Mouse (Mus musculus) brown adipose tissue, adult 24 weeks (tissue): ENCODE measurements around the gene Glt6d1. TPM values are rescaled to one million over a fixed set of nuclear protein-coding genes. Genes with fewer than 3 reads are reported as not detected.

Experiments
- H3K27ac ChIP-seq: fragments of 200-500 bp; replicated peaks from 2 replicates; pipeline ENCODE4 v1.5.1; 2012; ENCODE audit warnings: low read depth, mild to moderate bottlenecking, low read length
- H3K4me1 ChIP-seq: fragments of 200-500 bp; 2 replicates; pipeline ENCODE4 v1.6.1; 2012; ENCODE audit warnings: low read length, mixed read lengths; ENCODE audit not compliant: control insufficient read depth, insufficient read depth, insufficient read length
- H3K4me3 ChIP-seq: fragments of 200-500 bp; 2 replicates; pipeline ENCODE4 v1.5.1; 2012; ENCODE audit warnings: low read depth, mild to moderate bottlenecking, low read length, moderate library complexity; ENCODE audit not compliant: insufficient read depth
- polyA plus RNA-seq: library from polyadenylated mRNA; stranded (reverse); fragments of >200 nt; gene quantifications from 2 replicates; pipeline ENCODE4 v1.2.4, GENCODE M21; 2012; ENCODE audit not compliant: missing spikeins, insufficient read depth, insufficient read length

Glt6d1 gene
- polyA plus RNA-seq, 1 experiment = not detected

GRCm38 (mm10) chr2:25773507-25773906 is 42.1 kb downstream of the Glt6d1 start:
- Histone ChIP-seq H3K27ac (no peak overlapping the region), H3K4me3 (no peak overlapping the region), H3K4me1 (no peaks in the 10 kb centered on the region)

- no peaks in the 10 kb centered on the region for H3K4me1 ChIP-seq
- H3K4me3 ChIP-seq = no peak overlapping the region
- no peak overlapping the region for H3K27ac ChIP-seq
Observed at GRCm38 (mm10) chr2:25767764-25768163, 47.9 kb downstream of the Glt6d1 start.

- H3K4me1 ChIP-seq = no peaks in the 10 kb centered on the region
- H3K4me3 ChIP-seq = no peak within 1 kb of the TSS
- H3K27ac ChIP-seq = no peak within 1 kb of the TSS
Observed at GRCm38 (mm10) chr2:25765269-25765668, 50.4 kb downstream of the Glt6d1 start, which contains the start of gene Lcn3. Lcn3 (plus strand) TSS chr2:25765569.

- H3K4me1 ChIP-seq = no peaks in the 10 kb centered on the region
- H3K27ac ChIP-seq = no peak overlapping the region
- H3K4me3 ChIP-seq = no peak overlapping the region
Observed at GRCm38 (mm10) chr2:25758064-25758625, 57.5 kb downstream of the Glt6d1 start.

GRCm38 (mm10) chr2:25754201-25754600 is 61.4 kb downstream of the Glt6d1 start:
- no peak overlapping the region for H3K27ac ChIP-seq
- H3K4me3 ChIP-seq = no peak overlapping the region
- no peaks in the 10 kb centered on the region for H3K4me1 ChIP-seq

Other genes starting within 250 kb of the Glt6d1 start
- gene Mamdc4, start 241.0 kb downstream of the Glt6d1 start, polyA plus RNA-seq = 0.36 and 0.54 TPM in 2 replicates
- gene Phpt1, start 240.6 kb downstream of the Glt6d1 start, polyA plus RNA-seq = 70.7 and 86.8 TPM in 2 replicates
- gene Ajm1, start 234.1 kb downstream of the Glt6d1 start, polyA plus RNA-seq = 0.44 TPM in 1 of 2 replicates, not detected in the other
- gene Rabl6, start 207.3 kb downstream of the Glt6d1 start, polyA plus RNA-seq = 29.2 and 42.8 TPM in 2 replicates
- gene Ccdc183, start 198.2 kb downstream of the Glt6d1 start, polyA plus RNA-seq = not detected in 2 replicates
- 30.9 and 34.5 TPM in 2 replicates for gene Tmem141, start 193.8 kb downstream of the Glt6d1 start, polyA plus RNA-seq
- 6.3 and 7.8 TPM in 2 replicates for gene Fcna, start 187.8 kb downstream of the Glt6d1 start, polyA plus RNA-seq
- gene Lcn8, start 162.7 kb downstream of the Glt6d1 start, polyA plus RNA-seq = not detected in 2 replicates
- gene Lcn5, start 157.9 kb downstream of the Glt6d1 start, polyA plus RNA-seq = not detected in 2 replicates
- not detected in 2 replicates for gene Lcn6, start 139.1 kb downstream of the Glt6d1 start, polyA plus RNA-seq
- gene Lcn10, start 133.1 kb downstream of the Glt6d1 start, polyA plus RNA-seq = not detected in 2 replicates
- not detected in 2 replicates for gene Obp2a, start 115.8 kb downstream of the Glt6d1 start, polyA plus RNA-seq
- 20.2 and 26.5 TPM in 2 replicates for gene Bmyc, start 109.1 kb downstream of the Glt6d1 start, polyA plus RNA-seq
- gene Obp2b, start 78.8 kb downstream of the Glt6d1 start, polyA plus RNA-seq = not detected in 2 replicates
- not detected in 2 replicates for gene Lcn3, start 50.3 kb downstream of the Glt6d1 start, polyA plus RNA-seq
- gene Lcn11, start 38.8 kb downstream of the Glt6d1 start, polyA plus RNA-seq = not detected in 2 replicates
- gene Gm13539, start 33.6 kb downstream of the Glt6d1 start, polyA plus RNA-seq = not detected in 2 replicates
- not detected in 2 replicates for gene Lcn9, start 7.3 kb upstream of the Glt6d1 start, polyA plus RNA-seq
- not detected in 2 replicates for gene Sohlh1, start 31.4 kb upstream of the Glt6d1 start, polyA plus RNA-seq
- gene Kcnt1, start 47.9 kb upstream of the Glt6d1 start, polyA plus RNA-seq = not detected in 2 replicates
- 2.4 and 8.2 TPM in 2 replicates for gene Camsap1, start 167.4 kb upstream of the Glt6d1 start, polyA plus RNA-seq
- gene Ubac1, start 205.9 kb upstream of the Glt6d1 start, polyA plus RNA-seq = 75.9 and 82.1 TPM in 2 replicates